Mouse (Mus musculus) midbrain, embryonic 14.5 days (tissue): Measurements from ENCODE around the gene Nccrp1. TPM values are rescaled to one million over a fixed set of nuclear protein-coding genes. Genes with fewer than 3 reads are reported as not detected.
"Not testable (repeated sequence)": the region's sequence is repeated elsewhere in the genome, so short reads cannot be mapped to it uniquely, and the experiment has no call there.

Source experiments
- ATAC-seq: fragments of 200-750 bp; cut with Nextera tagmentation; 2 replicates; pipeline ENCODE4 v1.8.0; 2017; ENCODE audit warnings: moderate number of reproducible peaks, moderate library complexity; ENCODE audit not compliant: low FRiP score, low TSS enrichment
- DNase-seq: peaks from one replicate; pipeline ENCODE4 v3.0.0-alpha.2; 2015
- H3K27ac ChIP-seq: fragments of 300-500 bp; sonication (generic); replicated peaks from 2 replicates; pipeline ENCODE4 v1.5.1; 2014; ENCODE audit warnings: mild to moderate bottlenecking, low read depth, low read length, moderate library complexity
- H3K27me3 ChIP-seq: fragments of 300-500 bp; sonication (generic); 2 replicates; pipeline ENCODE4 v1.6.1; 2014; ENCODE audit warnings: low read length, control low read depth, mixed read lengths; ENCODE audit not compliant: control insufficient read depth, insufficient read depth
- H3K36me3 ChIP-seq: fragments of 300-500 bp; sonication (generic); 2 replicates; pipeline ENCODE4 v1.6.1; 2014; ENCODE audit warnings: low read length, control low read depth; ENCODE audit not compliant: control insufficient read depth, insufficient read depth
- H3K4me1 ChIP-seq: fragments of 300-500 bp; sonication (generic); 2 replicates; pipeline ENCODE4 v1.6.1; 2014; ENCODE audit warnings: mild to moderate bottlenecking, antibody characterized with exemption, low read length, control low read depth; ENCODE audit not compliant: control insufficient read depth, insufficient read depth
- H3K4me2 ChIP-seq: fragments of 300-500 bp; sonication (generic); 2 replicates; pipeline ENCODE4 v1.6.1; 2014; ENCODE audit warnings: mild to moderate bottlenecking, low read length, moderate library complexity
- H3K4me3 ChIP-seq: fragments of 300-500 bp; sonication (generic); replicated peaks from 2 replicates; pipeline ENCODE4 v1.5.1; 2014; ENCODE audit warnings: low read depth, low read length
- H3K9ac ChIP-seq: fragments of 300-500 bp; sonication (generic); replicated peaks from 2 replicates; pipeline ENCODE4 v1.6.1; 2014; ENCODE audit warnings: mild to moderate bottlenecking, low read length, moderate library complexity
- H3K9me3 ChIP-seq: fragments of 300-500 bp; sonication (generic); 2 replicates; pipeline ENCODE4 v1.6.1; 2016; ENCODE audit warnings: low read length, control low read depth, mixed read lengths; ENCODE audit not compliant: control insufficient read depth
- WGBS: fragments of 180-500 bp; shearing (Covaris S2); extraction: QIAGEN DNeasy Blood & Tissue Kit; methylation state at CpG from one replicate; pipeline ENCODE4 v1.1.7; 2014; 5-methylcytosine and 5-hydroxymethylcytosine counted together
- microRNA-seq: library from miRNA; unstranded; fragments of <30 nt; microRNA quantifications from one replicate; pipeline ENCODE4, GENCODE M21; 2016
- polyA plus RNA-seq: library from polyadenylated mRNA; unstranded; fragments of >200 nt; fragmentation: Nextera tagmentation; extraction: Ambion mirVana; gene quantifications from 2 replicates; pipeline ENCODE4 v1.2.1, GENCODE M21; 2014

The Nccrp1 gene
- polyA plus RNA-seq, 1 experiment from 2014 or later, result 0.13 TPM

GRCm38 (mm10) chr7:28511441-28511840, 35.6 kb downstream of the Nccrp1 start:
- Histone ChIP-seq H3K9ac (no peak overlapping the region), H3K4me3 (no peak overlapping the region)
- 73% methylated on average over 8 of the region's 8 CpGs for WGBS

GRCm38 (mm10) chr7:28510405-28510974, 36.6 kb downstream of the Nccrp1 start, which contains the start of gene Ifnl2:
Gene Ifnl2, minus strand, starts transcription at chr7:28510455.
- not testable (repeated sequence) for H3K27me3 ChIP-seq, H3K4me3 ChIP-seq, H3K9me3 ChIP-seq, H3K36me3 ChIP-seq, ATAC-seq, DNase-seq, H3K27ac ChIP-seq, H3K9ac ChIP-seq, H3K4me2 ChIP-seq, H3K4me1 ChIP-seq
- WGBS, result 67% methylated on average over 8 of the region's 8 CpGs

More at GRCm38 (mm10) chr7:28511441-28511840, 35.6 kb downstream of the Nccrp1 start:
- no peak for DNase-seq
- Histone ChIP-seq H3K27me3 (no peaks in the 10 kb centered on the region), H3K27ac (no peak overlapping the region), H3K4me1 (no peaks in the 10 kb centered on the region), H3K9me3 (no peaks in the 10 kb centered on the region), H3K4me2 (no peak overlapping the region), H3K36me3 (no peaks in the 10 kb centered on the region)
- ATAC-seq, result no peak

- H3K9ac ChIP-seq, H3K36me3 ChIP-seq, H3K4me1 ChIP-seq, DNase-seq, H3K27me3 ChIP-seq, H3K9me3 ChIP-seq, H3K4me3 ChIP-seq, H3K4me2 ChIP-seq, H3K27ac ChIP-seq, ATAC-seq: not testable (repeated sequence)
- 50% methylated on average over 1 of the region's 2 CpGs for WGBS
These were observed 37.9 kb downstream of the Nccrp1 start for GRCm38 (mm10) chr7:28509121-28509520.

GRCm38 (mm10) chr7:28505585-28505984, 41.5 kb downstream of the Nccrp1 start:
- H3K9ac ChIP-seq, result no peak overlapping the region
- no peak overlapping the region for H3K27ac ChIP-seq
- H3K4me1 ChIP-seq, result no peaks in the 10 kb centered on the region
- H3K4me3 ChIP-seq, result no peak overlapping the region
- H3K4me2 ChIP-seq, result no peak overlapping the region
- no peaks in the 10 kb centered on the region for H3K27me3 ChIP-seq
- 10% methylated on average over 5 of the region's 5 CpGs for WGBS
- ATAC-seq (no peak), DNase-seq (no peak)
- H3K9me3 ChIP-seq, result no peaks in the 10 kb centered on the region
- H3K36me3 ChIP-seq, result no peaks in the 10 kb centered on the region

GRCm38 (mm10) chr7:28495426-28495825, 51.6 kb downstream of the Nccrp1 start:
- H3K4me2 ChIP-seq, result peak overlapping the region; percentile 22
- H3K27me3 ChIP-seq, result no peaks in the 10 kb centered on the region
- DNase-seq (peak; percentile 76), ATAC-seq (peak; percentile 53; the same call in 1 of the 2 replicates)
- 17% methylated on average over 11 of the region's 11 CpGs for WGBS
- H3K4me3 ChIP-seq, result no peak overlapping the region
- H3K4me1 ChIP-seq, result peaks cover 6% of the 10 kb centered on the region; the same call in 1 of the 2 replicates
- H3K9ac ChIP-seq, result no peak overlapping the region
- no peaks in the 10 kb centered on the region for H3K36me3 ChIP-seq
- H3K9me3 ChIP-seq, result no peaks in the 10 kb centered on the region
- H3K27ac ChIP-seq, result peak overlapping the region; percentile 10

Small RNA genes lying within 50 kb of the gene (microRNA-seq; reads per million reads assigned to microRNA genes)
- 1.0 reads per million for gene Mir7049

Other genes starting within 250 kb of the Nccrp1 start
- gene Dll3, start 245.0 kb downstream of the Nccrp1 start, polyA plus RNA-seq, result 24.1 and 32.2 TPM in 2 replicates
- gene Timm50, start 235.2 kb downstream of the Nccrp1 start, polyA plus RNA-seq, result 136 and 138 TPM in 2 replicates
- gene Supt5, start 208.5 kb downstream of the Nccrp1 start, polyA plus RNA-seq, result 62.6 and 80.6 TPM in 2 replicates
- gene Rps16, start 196.6 kb downstream of the Nccrp1 start, polyA plus RNA-seq, result 580 and 617 TPM in 2 replicates
- 17.7 and 22.9 TPM in 2 replicates for gene Plekhg2, start 174.7 kb downstream of the Nccrp1 start, polyA plus RNA-seq
- 1.8 and 3.4 TPM in 2 replicates for gene Zfp36, start 167.0 kb downstream of the Nccrp1 start, polyA plus RNA-seq
- gene Med29, start 154.5 kb downstream of the Nccrp1 start, polyA plus RNA-seq, result 38.3 and 47.9 TPM in 2 replicates
- gene Paf1, start 154.3 kb downstream of the Nccrp1 start, polyA plus RNA-seq, result 78.0 and 81.9 TPM in 2 replicates
- gene Gmfg, start 109.8 kb downstream of the Nccrp1 start, polyA plus RNA-seq, result 1.7 and 5.1 TPM in 2 replicates
- 18.3 and 19.9 TPM in 2 replicates for gene Lrfn1, start 95.3 kb downstream of the Nccrp1 start, polyA plus RNA-seq
- gene Ifnl2, start 36.8 kb downstream of the Nccrp1 start, polyA plus RNA-seq, result not detected in 2 replicates
- not detected in 2 replicates for gene Ifnl3, start 24.4 kb downstream of the Nccrp1 start, polyA plus RNA-seq
- not detected in 2 replicates for gene Sycn, start 6.4 kb downstream of the Nccrp1 start, polyA plus RNA-seq
- gene Samd4b, start 50.9 kb upstream of the Nccrp1 start, polyA plus RNA-seq, result 27.2 and 29.5 TPM in 2 replicates
- gene Pak4, start 50.9 kb upstream of the Nccrp1 start, polyA plus RNA-seq, result 12.3 and 15.6 TPM in 2 replicates
- gene Acp7, start 84.1 kb upstream of the Nccrp1 start, polyA plus RNA-seq, result not detected in 2 replicates
- gene Fbxo27, start 145.6 kb upstream of the Nccrp1 start, polyA plus RNA-seq, result 7.8 and 10.6 TPM in 2 replicates
- 1.6 and 2.9 TPM in 2 replicates for gene Fbxo17, start 169.6 kb upstream of the Nccrp1 start, polyA plus RNA-seq
- 108 and 128 TPM in 2 replicates for gene Mrps12, start 194.6 kb upstream of the Nccrp1 start, polyA plus RNA-seq
- 16.8 TPM in 2 replicates for gene Sars2, start 194.7 kb upstream of the Nccrp1 start, polyA plus RNA-seq
- 0.22 TPM in 1 of 2 replicates, not detected in the other for gene Ccer2, start 208.9 kb upstream of the Nccrp1 start, polyA plus RNA-seq
- 104 and 110 TPM in 2 replicates for gene Sirt2, start 219.5 kb upstream of the Nccrp1 start, polyA plus RNA-seq
- gene Nfkbib, start 220.3 kb upstream of the Nccrp1 start, polyA plus RNA-seq, result 55.9 and 66.2 TPM in 2 replicates
- gene Rinl, start 241.7 kb upstream of the Nccrp1 start, polyA plus RNA-seq, result 1.1 and 2.4 TPM in 2 replicates